Mouse (Mus musculus): ENCODE results near the gene Otud7a.
A peak's percentile ranks its signal among the peaks of the same experiment; 100 is the strongest.

Gene Otud7a

DNA sequence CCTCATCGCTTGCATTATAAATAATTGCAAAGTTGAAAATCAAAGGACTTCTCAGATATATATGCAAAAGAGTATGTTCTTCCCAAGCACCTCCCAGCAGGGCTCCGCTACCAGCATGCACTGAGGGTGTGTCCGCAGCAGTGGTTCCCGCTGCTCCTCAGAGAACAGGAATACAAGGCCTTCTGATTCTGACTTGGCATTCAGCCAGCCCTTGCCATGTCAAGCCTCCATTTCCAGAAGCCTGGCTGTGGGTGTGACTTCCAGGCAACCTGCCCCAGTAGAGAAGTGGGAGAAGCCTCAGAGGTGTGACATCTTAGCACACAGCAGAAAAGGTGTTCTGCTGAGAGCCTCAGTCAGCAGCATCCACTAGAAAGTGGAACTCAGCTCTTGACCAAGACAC is 253.4 kb downstream of the Otud7a start:
- DNase-seq (ENCODE audit: low read depth, low spot score): no peak

DNA sequence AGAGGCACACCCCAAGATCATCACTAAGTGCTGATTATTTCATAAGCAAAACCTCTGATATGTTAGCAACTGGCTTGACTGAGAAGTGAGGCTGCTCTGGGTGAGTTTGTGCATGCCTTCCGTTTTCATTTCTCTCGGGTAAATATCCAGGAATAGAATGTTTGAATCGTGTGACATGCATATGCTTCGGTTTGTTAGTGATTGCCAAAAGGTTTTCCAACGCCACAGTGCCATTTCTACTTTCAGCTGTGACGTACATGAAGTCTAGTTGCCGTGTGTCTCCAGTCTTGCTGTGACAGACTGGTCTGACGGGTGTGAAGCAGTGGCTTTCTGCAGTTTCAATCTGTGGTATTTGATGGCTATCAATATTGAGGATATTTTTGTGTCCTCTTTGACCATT is 273.4 kb downstream of the Otud7a start:
- DNase-seq (ENCODE audit: low read depth, low spot score): no peak

DNA sequence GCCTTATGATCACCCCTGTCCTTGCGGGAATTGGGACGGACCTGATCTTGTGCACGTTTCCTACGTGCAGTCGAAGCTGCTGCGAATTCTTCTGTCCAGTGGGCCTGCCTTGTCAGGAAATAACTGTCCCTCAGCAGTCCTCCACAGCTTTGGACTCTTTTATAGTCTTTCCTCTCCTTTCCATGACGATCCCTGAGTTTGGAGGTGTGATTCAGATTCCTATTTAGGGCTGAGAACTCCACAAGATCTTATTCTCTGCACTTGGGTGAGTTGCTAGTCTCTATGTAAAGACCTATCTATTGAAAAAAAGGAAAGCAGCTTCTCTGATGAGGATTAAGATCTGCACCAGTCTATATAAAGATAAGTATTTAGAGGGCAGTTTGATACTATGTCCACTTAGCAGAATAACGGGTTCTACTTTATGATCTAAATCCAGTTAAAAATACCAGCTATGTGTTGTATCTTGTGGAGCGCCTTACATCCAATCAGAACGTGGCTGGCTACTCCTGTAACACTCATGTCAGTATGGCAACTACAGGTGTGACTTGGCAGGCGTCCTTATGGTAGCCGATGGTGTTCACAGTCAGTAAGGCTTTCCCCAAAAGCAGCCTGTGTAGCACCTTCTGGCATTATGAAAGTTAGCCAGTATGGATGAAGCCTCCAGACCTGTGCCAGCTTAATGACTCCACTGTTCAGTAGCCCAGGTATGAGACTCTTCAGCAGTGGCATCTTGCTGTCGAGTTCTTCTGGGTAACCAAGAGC is 274.8 kb downstream of the Otud7a start:
- no peak for DNase-seq (ENCODE audit: low read depth, low spot score)

DNA sequence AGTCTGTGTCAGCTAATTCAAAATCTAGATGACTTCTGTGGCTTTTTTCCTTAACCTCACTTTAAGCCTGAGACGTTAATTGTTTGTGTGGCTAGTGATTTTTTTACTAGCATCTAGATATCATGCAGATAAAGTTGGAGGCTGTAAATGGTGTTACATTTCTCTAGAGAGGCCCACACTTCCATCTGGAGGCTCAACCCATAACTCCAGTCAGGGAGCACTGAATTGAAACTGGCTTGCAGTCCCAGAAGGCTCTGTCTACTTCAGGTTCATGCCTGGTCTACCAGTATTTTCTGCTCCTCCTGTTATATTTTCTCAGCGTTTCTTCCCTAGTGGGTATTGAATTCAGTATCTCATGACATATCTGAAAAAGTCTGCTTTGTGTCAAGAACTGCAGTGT is 276.1 kb downstream of the Otud7a start:
- no peak for DNase-seq (ENCODE audit: low read depth, low spot score)

DNA sequence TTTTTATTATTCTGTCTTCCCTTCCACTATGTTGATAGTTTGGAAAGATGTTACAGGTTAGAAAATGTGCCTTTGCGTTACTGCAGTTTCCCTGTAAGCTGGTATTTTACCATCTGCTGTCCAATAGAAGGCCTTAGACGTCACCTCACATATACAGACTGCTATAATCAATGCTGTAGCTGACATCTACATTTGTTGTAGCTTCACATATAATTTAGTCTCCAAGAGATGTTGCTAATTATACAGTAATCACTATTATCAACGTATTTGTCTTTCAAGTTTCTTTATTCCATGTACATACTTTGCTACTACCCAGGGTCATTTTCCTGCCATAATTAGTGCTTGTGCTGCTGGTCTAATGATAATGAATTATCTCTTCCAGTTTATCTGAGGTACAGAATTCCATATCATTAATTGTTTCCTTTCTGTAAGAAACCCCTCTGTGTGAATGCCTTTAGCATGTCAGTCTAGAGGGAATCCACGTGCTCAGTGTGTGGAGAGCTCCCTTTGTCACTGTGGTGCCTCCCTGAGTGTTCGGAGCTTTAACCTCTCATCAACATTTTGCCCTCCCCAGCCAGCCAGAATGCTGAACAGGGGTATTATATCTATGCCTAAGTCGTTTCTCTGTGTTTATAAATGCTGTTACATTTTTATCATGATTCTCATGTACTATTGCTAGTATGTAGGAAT is 280.6 kb downstream of the Otud7a start:
- no peak for DNase-seq (ENCODE audit: low read depth, low spot score)

DNA sequence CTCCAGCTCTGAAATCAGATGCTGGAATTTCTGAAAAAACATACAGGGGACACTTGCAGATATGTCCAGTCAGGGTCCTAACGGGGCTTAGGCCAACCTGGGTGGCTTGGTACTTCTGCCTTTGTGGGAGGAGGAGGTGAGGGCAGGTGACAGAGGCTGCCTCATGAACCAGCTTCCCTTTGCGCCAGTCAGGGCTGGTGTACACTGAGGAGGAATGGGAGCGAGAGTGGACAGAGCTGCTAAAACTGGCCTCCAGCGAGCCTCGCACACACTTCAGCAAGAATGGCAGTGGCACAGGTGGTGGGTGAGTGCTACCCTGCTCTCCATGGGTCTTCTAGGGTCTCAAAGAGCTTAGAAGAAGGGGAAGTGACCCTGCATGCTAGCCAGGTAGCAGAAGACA is 285.1 kb downstream of the Otud7a start:
- no peak for DNase-seq (ENCODE audit: low read depth, low spot score)

DNA sequence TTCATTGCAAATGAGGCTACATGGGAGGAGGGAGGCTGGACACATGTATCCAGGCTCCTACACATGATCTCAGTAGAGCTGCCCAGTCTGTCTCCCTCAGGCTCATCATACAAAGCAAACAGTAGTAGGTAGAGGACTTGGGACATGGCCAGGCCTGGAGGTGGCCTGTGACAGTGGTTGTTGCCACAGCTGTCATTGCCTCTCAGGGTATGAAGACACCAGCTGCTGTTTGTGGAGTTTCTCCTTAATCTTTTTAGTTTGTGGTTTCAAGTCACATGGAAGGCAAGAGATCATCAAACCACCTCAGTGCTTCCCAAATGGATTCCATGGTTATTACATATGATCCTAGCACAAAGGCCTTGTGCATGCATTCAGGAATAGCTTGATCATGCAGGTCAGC is 285.5 kb downstream of the Otud7a start:
- no peak for DNase-seq (ENCODE audit: low read depth, low spot score)

DNA sequence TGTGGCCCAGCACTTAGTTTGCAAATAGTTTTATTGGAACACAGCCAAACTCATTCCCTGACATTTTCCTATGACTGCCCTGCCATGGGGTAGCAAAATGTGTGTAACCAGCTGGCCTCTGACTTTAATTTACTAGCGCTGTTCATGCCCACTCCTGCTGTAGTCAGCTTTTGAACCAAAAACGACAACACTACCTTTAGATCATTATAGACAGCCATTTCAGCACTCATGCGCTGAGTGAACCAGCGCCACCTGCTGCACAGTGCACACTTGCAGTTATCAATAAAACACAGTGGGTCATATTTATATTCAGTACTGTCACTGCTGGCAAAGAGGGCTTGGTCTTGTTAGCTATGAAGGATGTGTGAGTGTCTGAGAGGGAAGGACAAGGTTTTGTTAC is 293.2 kb downstream of the Otud7a start:
- DNase-seq (ENCODE audit: low read depth, low spot score): no peak

DNA sequence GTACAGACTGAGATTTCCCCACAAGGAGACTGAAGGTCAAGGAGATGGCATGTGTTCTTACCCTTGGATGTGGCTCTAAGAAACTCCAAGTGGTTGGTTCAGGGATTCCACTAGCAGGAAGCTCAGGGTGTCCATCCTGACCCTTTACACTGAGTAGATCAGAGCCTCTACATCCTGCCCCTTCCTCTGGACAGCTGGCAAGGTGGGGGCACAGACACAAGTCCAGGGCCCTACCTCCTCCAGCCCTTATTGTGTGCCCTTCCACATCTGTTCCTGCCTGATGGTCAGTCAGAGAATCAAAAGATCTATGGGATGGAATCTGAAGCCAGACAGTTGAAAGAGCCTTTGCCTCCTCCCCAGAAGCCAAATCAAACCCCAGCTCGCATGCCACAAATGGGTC is 293.6 kb downstream of the Otud7a start:
- no peak for DNase-seq (ENCODE audit: low read depth, low spot score)

DNA sequence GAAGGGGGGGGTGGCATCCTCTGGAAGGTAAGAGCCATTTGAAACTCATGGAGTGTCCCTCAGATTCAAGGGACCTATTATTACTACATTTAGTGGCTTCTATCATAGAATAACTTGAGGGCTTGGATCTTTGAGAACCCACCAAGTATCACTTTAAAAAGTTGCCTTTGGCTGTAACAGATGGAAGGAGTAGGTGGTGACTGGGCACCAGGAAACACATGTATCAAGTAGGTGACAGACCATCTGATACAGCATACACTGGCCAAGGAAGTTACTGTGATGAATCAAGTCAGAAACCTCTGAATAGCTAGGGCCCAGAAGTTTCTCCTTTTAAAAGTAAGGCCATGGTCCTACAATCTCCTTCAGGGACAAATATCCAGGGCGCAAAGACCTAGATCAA is 298.6 kb downstream of the Otud7a start:
- no peak for DNase-seq (ENCODE audit: low read depth, low spot score)

DNA sequence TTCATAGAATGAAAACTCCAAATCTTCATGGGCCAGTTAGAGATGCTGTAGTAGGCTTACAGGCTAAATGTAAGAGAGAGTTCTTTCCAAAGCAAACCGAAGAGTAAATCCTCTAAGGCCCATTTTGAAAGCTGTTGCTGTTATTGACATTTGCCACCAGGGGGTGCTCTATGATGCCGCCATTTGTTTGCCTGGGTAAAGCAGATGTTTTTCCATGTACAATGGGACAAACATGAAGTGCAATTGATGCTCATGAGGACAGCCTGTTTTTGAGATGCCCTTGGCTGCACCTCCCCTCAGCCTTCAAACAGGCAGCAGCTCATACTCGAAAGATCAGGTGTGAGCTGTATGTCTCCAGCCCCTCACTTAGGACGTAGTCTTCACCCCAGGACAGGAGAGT is 307.5 kb downstream of the Otud7a start:
- DNase-seq (ENCODE audit: low read depth, low spot score): peak; percentile 62

DNA sequence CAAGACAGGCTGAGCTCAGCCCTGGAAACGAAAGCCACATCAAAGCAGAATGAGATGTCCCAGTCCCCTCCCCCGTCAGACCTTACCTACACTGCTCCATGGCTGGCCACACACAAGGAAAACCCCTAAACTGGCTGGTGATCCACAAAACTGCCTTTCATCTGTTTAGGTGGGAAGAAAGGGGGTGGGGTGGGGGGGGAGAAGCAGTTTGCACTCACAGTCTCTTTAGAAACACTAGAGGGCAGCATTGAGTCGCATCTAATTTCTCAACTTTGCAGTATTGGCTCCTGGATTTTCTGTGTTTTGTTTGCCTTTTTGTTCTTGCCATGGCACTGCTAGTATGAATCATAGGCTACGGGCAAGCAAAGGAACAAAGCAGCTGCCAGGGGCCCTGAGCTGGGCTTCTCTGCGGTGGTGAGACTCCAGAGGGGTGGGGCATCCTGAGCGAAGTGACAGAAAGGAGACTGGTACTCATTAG is 308.8 kb downstream of the Otud7a start:
- peak; percentile 72 for DNase-seq (ENCODE audit: low read depth, low spot score)

DNA sequence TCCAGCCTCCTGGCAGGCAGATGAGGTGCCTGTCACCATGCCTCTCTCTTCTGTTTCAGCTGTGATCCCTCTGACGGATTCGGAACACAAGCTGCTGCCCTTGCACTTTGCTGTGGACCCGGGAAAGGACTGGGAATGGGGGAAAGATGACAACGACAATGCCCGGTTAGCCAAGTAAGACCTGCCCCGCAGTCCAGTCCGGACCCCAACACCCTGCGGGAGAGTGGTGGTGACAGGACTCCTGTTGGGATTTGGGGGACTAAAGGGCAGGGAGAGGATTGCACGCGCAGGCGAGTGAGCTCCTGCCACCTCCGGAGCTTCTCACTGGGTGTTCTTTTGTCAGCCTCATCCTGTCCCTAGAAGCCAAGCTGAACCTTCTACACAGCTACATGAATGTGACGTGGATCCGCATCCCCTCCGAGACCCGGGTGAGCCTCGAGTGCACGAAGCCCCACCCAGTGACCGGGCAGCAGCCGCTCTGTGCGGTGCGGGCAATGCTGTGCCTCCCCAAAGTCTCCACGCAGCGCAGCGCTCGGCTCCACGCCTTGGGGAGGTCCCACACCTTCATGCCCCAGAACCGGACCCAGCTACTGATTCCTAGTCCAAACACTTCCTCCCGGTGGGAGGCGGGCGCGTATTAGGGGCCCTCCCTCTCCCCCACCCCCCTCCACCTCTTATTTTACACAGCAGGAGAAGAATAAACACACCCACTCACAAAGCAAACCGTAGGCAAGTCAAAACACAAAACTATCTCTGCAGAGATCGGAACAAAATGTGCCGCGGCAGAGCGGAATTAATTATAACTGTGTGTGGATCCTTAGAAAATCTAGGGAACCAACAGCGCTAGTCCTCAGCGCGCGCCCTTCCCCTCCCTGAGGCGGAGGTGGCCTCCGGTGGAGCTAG is 310.3 kb downstream of the Otud7a start:
- DNase-seq (ENCODE audit: low read depth, low spot score): peak; percentile 51

DNA sequence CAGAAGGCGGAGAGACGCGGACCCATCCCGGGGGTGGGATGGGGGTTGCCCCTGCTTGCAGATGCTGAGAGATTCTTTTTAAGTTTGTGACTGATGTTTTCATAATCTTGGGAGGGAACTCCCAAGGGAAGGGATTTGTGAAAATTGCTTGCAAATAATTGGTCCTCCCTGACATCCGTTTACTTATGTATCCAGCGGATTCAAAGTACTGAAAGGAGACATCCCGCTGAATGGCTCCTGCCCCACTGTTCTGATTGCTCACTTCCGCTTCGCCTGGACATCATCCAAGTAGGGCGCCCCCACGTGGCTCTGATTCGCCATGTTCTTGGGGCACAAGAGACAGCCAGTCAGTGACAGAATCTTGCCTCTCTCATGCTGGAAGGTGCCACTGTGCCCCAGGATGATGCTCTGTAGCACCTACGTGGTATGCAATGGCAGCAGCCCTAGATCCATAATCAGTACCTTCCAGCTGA is 311.0 kb downstream of the Otud7a start:
- DNase-seq (ENCODE audit: low read depth, low spot score): peak; percentile 86

DNA sequence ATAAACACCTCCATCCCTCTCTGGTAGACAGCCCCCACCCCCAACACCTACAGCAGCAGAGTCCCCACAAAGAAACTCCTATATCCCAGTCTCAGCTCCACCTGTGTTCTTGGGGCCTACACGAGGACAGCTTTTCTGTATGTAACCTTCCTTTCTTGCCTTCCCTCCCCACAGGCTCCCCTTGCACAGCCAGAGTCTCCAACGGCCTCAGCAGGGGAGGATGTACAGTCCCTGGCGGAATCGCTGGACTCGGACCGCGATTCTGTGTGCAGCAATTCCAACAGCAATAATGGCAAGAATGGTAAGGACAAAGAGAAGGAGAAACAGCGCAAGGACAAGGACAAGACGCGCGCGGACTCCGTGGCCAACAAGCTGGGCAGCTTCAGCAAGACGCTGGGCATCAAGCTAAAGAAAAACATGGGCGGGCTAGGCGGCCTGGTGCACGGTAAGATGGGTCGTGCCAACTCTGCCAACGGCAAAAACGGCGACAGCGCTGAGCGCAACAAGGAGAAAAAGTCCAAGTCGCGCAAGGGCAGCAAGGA is 312.7 kb downstream of the Otud7a start:
- DNase-seq (ENCODE audit: low read depth, low spot score): no peak

DNA sequence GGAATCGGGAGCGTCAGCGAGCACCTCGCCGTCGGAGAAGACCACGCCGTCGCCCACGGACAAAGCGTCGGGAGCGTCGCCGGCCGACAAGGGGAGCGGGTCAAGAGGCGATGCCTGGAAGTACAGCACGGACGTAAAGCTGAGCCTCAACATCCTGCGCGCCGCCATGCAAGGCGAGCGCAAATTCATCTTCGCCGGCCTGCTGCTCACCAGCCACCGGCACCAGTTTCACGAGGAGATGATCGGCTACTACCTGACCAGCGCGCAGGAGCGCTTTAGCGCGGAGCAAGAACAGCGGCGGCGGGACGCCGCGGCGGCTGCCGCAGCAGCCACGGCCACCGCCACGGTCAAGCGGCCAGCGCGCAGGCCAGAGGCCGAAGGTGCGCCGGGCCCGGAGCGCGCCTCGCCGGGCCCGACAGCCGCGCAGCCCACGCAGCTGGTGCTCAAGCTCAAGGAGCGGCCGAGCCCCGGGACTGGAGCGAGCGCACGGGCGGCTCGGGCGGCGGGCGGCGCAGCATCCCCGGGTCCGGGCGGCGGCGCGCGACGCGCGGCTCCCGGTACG is 313.2 kb downstream of the Otud7a start:
- peak; percentile 13 for DNase-seq (ENCODE audit: low read depth, low spot score)

DNA sequence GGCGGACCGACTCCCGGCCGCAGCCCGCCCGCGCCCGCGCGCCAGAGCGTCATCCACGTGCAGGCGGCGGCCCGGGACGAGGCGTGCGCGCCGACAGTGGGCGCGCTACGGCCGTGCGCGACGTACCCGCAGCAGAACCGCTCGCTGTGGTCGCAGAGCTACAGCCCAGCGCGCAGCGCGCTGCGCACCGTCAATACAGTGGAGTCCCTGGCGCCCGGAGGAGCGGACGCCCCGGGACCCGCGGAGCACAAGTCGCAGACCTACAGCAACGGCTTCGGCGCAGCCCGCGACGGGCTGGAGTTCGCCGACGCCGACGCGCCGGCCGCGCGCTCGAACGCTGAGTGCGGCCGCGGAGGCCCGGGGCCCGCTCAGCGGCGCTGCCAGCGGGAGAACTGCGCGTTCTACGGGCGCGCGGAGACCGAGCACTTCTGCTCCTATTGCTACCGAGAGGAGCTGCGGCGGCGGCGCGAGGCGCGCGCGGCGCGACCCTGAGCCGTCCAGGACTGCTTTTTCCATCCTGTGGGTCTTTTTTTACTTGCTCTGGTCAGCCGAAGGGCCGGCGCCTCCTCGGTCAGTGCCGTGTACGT is 313.8 kb downstream of the Otud7a start:
- peak; percentile 30 for DNase-seq (ENCODE audit: low read depth, low spot score)

DNA sequence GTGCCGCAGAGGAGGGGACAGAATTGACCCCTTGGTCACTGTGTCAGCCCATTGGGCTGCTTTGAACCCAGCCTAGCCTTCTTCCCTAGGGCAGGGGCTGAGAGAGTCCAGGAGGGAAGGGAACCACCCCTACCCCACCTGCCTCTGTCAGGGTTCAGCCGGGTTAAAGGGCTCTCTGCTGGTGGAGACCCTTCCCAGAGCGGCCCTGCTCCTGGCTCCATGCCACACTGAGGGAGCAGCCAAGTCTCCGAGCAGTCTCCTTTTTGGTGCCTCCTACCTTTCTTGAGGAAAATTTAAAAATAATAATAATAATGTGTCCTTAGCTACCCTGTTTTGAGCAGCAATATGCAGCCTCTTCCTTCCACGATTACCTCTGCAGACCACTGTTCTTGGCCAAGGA is 315.1 kb downstream of the Otud7a start:
- DNase-seq (ENCODE audit: low read depth, low spot score): no peak

DNA sequence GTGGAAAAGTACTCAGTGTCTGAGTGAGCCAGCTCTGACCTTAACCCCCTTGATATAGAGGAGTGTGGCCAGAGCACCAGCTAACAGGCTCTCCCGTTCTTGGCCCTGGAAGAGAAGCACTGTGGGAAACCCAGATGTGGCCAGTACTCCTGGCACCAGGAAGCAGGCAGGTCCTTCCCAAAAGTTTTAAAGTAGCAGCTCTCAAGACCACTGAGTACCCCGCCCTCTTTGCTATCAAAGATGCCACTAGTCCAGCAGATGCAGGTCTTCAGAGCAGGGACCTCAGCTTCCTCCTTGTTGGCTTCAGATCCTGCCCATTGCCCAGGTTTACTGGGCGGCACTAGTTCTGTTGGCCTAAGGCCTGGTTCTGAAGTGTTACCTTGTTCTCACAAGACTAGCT is 318.0 kb downstream of the Otud7a start:
- no peak for DNase-seq (ENCODE audit: low read depth, low spot score)

DNA sequence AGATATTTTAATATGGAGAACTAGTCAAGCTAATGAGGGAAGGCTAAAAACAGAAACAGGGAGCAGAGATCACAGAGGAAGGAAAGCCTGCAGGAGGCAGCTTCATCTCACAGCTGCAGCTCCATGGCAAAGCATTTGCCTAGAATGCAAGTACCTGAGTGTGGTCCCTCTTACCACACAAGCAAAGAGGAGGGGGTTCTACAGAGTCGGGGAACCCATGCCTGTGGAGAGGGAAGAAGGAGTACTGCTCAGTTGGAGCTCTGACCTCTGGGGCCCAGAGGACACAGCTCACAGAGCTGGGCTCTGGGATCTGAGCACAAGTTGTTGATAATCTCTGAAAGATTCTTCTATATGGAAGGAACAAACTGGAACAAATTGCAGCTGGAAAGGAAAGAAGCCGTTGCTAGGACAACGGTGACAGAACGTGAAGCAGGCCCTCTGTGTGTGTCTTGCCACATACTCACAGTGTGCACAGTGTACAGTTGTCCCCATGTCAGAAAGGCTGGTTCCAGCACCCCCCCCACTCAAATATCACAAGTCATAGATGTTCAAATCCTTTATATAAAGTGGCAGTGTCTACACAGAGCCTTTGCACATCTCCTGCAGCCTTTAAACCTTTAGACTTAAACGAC is 324.0 kb downstream of the Otud7a start:
- DNase-seq (ENCODE audit: low read depth, low spot score): no peak

DNA sequence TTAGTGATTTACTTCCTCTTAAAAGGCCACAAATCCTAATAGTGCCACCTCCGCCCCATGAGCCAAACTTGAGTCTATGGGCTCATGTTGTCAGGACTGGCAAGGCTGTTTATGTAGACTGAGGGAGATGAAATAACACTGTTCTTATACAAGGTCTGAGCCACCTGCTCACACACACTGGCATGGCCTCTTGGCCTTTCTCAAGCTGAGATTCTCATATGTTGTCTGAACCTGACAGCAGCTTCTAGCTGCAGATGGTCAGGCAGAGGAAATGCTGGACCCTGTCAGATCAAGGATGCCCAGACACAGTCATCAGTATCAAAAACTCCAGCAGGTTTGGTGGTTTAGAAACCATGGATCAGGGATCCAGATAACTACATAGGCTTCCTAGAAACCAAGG is 328.7 kb downstream of the Otud7a start:
- DNase-seq (ENCODE audit: low read depth, low spot score): no peak
